In the genomic region with DNA sequence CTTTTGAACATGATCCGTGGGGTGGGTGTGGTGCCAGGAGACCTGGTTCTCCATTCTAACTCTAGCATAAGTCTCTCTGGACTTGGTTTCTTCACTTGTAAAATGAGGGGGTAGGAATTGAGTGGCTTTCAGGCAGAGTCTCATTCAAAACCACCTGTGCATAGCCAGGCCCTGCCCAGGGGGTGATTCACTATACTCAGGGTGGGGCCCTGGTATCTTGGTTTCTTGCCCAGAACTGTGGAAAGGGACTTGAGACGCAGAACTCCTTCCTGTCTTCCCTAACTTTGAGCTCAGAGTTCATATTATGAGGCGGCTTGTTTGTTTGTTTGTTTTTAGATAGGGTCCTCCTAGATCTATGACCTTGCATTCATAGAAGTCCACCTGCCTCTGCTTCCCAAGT, we compare ENCODE assay signal across 15 mouse cellular contexts. TPM values are rescaled to one million over a fixed set of nuclear protein-coding genes. Genes with fewer than 3 reads are reported as not detected.
DNase-seq lines count a peak whose midpoint lies in the region; ATAC-seq lines count a peak whose summit lies in the region.
"Had no signal": no experiment of that assay in that cellular context is flagged by ENCODE, and none has a peak within 500 bp of the region (broad histone marks: within the 10 kb centered on the region; RNA-seq: fewer than 3 reads in every experiment).

No protein-coding gene starts in this region.

- H3K4me3 ChIP-seq in kidney, embryonic 15.5 days (replicated peaks): no peak overlapping the region
- H3K4me3 ChIP-seq: liver, embryonic 15.5 days; neural tube, embryonic 15.5 days had no signal

- H3K4me1 ChIP-seq in kidney, embryonic 15.5 days: peaks cover 61% of the 10 kb centered on the region

- H3K9me3 ChIP-seq in kidney, embryonic 15.5 days (replicated peaks): no peaks in the 10 kb centered on the region
- H3K9me3 ChIP-seq: liver, embryonic 15.5 days; neural tube, embryonic 15.5 days had no signal

- H3K27ac ChIP-seq in kidney, embryonic 15.5 days: 0 out of 2 replicates have a peak overlapping the region, but pooled peaks have one; percentile 50
- H3K27ac ChIP-seq: hindbrain, embryonic 14.5 days; liver, embryonic 15.5 days; neural tube, embryonic 15.5 days had no signal

- H3K4me2 ChIP-seq in kidney, embryonic 15.5 days: no peak overlapping the region
- H3K4me2 ChIP-seq: hindbrain, embryonic 14.5 days; liver, embryonic 15.5 days; neural tube, embryonic 15.5 days had no signal

- H3K27me3 ChIP-seq in kidney, embryonic 15.5 days: no peaks in the 10 kb centered on the region
- H3K27me3 ChIP-seq: liver, embryonic 15.5 days; neural tube, embryonic 15.5 days had no signal

- no peak overlapping the region for H3K9ac ChIP-seq in kidney, embryonic 15.5 days
- H3K9ac ChIP-seq: hindbrain, embryonic 14.5 days; liver, embryonic 15.5 days; neural tube, embryonic 15.5 days had no signal

- no peak for DNase-seq in kidney, adult 8-10 months
- DNase-seq in 3134 (ENCODE audit: extremely low read depth, insufficient read length, low spot score) (peak; percentile 49), 3T3-L1 (ENCODE audit: low read depth, low spot score) (peak; percentile 81)
- peak; percentile 41 to 53 for DNase-seq in kidney, postnatal 36 days
- DNase-seq in thymus, postnatal 25 days: no peak
- no peak for DNase-seq in retina, postnatal 1 day
- DNase-seq: adrenal gland, postnatal 10 days; cerebellum, adult 9-10 months; heart, adult 18-20 months had no signal

- no peak for ATAC-seq in kidney, embryonic 15.5 days (replicated peaks; ENCODE audit: low FRiP score)

- 73% methylated on average over 3 of the region's 3 CpGs for WGBS in kidney, embryonic 15.5 days

- H3K36me3 ChIP-seq in kidney, embryonic 15.5 days: no peaks in the 10 kb centered on the region
- H3K36me3 ChIP-seq: liver, embryonic 15.5 days; neural tube, embryonic 15.5 days had no signal

RNA-seq across cellular contexts. Expression of a gene that starts 14.5 kb away (rescaled TPM):
- polyA plus RNA-seq in kidney, embryonic 15.5 days (2015; fragmentation: Nextera tagmentation; extraction: Ambion mirVana): 14.8 and 15.8 TPM in 2 replicates

RNA-seq across cellular contexts. Expression of a gene that starts 37.3 kb away (rescaled TPM):
- 6.5 and 8.2 TPM in 2 replicates for polyA plus RNA-seq in kidney, embryonic 15.5 days (2015; fragmentation: Nextera tagmentation; extraction: Ambion mirVana)

RNA-seq across cellular contexts. Expression of a gene that starts 38.4 kb away (rescaled TPM):
- polyA plus RNA-seq in kidney, embryonic 15.5 days (2015; fragmentation: Nextera tagmentation; extraction: Ambion mirVana): not detected in 2 replicates
- polyA plus RNA-seq: heart, postnatal 0 days; hindbrain, embryonic 14.5 days; liver, embryonic 15.5 days; midbrain, postnatal 0 days; neural tube, embryonic 15.5 days had no signal

RNA-seq across cellular contexts. Expression of a gene that starts 41.8 kb away (rescaled TPM):
- 0.27 TPM in 1 of 2 replicates, not detected in the other for polyA plus RNA-seq in kidney, embryonic 15.5 days (2015; fragmentation: Nextera tagmentation; extraction: Ambion mirVana)
- polyA plus RNA-seq: heart, postnatal 0 days; hindbrain, embryonic 14.5 days; liver, embryonic 15.5 days had no signal

RNA-seq across cellular contexts. Expression of a gene that starts 44.5 kb away (rescaled TPM):
- polyA plus RNA-seq in kidney, embryonic 15.5 days (2015; fragmentation: Nextera tagmentation; extraction: Ambion mirVana): not detected in 2 replicates
- polyA plus RNA-seq: heart, postnatal 0 days; hindbrain, embryonic 14.5 days; liver, embryonic 15.5 days; midbrain, postnatal 0 days; neural tube, embryonic 15.5 days had no signal

Comparison
In these comparisons a context has a peak if more than half of its experiments do, and no peak if none do; other contexts are left out.
1. DNase-seq: peak in 3134 (single experiment), 3T3-L1 (single experiment) and kidney, postnatal 36 days (2 of 2); none in kidney, adult 8-10 months (0 of 2), thymus, postnatal 25 days (single experiment) and retina, postnatal 1 day (single experiment).